Mouse (Mus musculus) cerebellum, adult 9-10 months (tissue): ENCODE results near the gene Pitx1.

Experiments
- DNase-seq: peaks from one replicate; pipeline ENCODE4 v3.0.0; 2022

The Pitx1 gene

DNA sequence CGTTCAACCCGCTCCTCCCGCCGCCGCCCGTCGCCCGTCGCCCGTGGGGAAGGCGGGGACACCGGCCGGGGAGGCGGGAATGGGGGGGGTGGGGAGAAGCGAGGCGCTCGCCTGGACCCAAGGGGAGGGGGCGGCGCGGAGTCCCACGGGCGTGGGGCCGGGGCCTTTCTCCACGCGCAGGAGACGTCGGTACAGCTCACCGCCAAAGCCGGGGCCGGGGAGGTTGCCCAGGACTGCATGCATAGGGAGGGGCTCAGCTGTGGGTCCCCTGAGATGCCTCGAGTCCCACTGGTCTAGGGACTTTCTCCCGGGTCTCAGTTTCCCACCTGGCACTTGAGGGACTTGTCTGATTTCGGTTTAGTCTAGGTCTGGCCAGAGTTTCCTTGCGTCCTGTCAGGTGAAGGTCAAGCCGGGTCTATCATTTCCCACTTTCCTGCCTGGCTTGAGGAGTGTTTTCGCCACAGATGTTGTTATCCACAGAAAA, at the start of gene Pitx1:
TSS of gene Pitx1 (minus strand) at position 51 of the 484 bp plus-strand sequence.
- no peak for DNase-seq

- no peak for DNase-seq
Measured at GRCm38 (mm10) chr13:55881431-55882202, 45.6 kb upstream of the Pitx1 start.

DNA sequence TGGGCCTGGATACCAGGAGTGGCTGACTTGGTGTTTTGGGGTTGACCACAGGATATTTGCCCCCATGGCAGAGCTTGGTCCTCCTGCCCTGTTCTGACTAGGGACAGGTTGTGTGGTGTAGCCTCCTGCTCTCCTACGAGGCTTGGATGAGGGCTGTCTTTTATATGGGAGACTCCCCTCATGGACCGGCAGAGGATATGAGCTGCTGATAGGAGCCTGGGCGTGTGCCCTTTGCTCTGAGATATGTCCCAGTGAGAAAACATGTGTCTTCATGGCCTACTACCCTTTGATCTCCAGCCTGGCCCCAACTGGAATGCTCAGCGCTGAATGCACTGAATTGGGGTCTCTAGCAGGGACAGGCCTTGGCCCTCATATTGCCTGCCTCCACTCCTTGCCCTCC, 42.4 kb upstream of the Pitx1 start:
- DNase-seq = no peak

GRCm38 (mm10) chr13:55871410-55871809, 35.4 kb upstream of the Pitx1 start:
- DNase-seq = no peak

DNA sequence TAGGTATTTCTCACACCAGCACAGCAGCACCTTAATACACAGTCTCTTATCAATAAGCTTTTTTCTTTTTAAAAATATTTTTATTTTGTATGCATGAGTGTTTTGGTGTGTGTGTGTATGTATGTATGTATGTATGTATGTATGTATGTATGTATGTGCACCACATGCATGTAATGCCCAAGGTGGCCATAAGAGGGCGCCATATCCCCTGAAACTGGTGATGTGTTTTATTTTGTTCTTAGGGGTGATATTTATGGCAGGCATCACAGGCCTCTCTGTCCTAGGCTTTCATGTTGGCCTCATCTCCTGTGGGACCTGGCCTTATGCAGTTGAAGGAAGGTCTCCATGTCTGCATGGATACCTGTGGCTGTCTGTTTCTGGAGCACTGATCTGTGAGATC, 34.0 kb upstream of the Pitx1 start:
- DNase-seq = no peak

DNA sequence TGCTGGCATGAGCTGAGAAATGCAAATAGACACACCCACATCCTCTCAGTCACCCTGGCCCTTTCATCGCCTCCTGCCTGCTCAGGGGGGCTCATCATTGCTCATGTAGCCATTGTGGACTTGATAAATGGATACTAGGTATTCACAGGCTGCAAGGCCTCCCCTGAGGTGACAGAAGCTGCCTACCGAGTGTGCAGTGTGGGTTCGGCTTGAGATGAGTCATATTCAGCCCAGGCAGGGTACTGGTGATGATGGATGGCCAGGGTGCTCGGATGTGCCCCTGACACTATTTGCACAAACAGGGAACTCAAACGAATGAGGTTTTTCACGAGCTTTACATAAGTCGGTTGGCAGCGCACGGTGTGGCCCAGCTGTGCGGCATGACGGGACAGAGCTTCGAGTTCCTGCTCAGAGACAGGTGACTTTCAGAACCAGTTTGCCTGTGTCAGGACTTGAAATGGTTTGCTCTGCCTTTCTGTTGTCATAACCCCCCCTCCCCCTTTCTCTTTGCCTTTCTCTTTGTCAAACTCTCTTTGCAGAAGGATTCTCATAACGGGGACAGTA, 31.6 kb upstream of the Pitx1 start:
- no peak for DNase-seq

- no peak for DNase-seq
Measured at GRCm38 (mm10) chr13:55860483-55860882, 24.5 kb upstream of the Pitx1 start.

GRCm38 (mm10) chr13:55858463-55858862, 22.5 kb upstream of the Pitx1 start:
- DNase-seq = no peak

- no peak for DNase-seq
Measured at GRCm38 (mm10) chr13:55855793-55856192, 19.8 kb upstream of the Pitx1 start.

DNA sequence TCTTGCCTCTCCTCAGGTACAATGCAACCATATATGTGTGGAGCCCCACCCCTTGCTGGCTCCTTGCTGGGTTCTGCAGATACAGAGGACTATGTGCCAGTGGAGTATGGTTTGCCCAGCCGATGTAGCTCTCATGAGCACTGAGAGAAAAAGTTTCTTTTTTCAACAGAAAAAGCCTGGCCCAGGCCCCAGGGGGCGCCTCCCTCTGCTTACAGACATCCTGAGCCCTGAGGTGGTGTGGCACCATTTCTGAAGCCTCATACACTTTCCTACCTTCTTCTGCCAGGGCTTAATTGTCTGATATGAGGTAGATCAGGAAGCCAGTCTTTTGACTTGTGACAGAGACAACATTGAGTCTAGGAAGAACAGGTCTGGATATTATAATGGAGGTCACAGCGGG, 16.2 kb upstream of the Pitx1 start:
- DNase-seq = no peak

DNA sequence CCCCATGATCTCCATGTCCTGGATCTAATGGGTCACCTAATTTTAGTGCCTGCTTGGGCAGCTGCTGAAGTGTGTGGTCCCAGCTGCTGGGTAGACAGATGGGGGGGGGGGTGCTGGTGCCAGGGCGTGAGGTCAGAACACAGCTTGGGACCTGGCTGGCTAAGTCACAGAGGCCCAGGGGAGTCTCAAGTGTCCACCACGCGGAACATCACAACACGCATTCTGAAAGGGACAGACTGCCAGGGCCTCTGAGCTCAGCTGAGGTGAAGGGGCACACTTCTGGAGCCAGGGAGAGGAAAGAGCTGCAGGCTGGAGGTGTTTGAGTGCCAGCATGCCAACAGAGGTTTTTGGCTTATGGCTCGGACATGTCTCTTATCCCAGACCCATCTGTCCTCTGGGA, 14.7 kb upstream of the Pitx1 start:
- no peak for DNase-seq

DNA sequence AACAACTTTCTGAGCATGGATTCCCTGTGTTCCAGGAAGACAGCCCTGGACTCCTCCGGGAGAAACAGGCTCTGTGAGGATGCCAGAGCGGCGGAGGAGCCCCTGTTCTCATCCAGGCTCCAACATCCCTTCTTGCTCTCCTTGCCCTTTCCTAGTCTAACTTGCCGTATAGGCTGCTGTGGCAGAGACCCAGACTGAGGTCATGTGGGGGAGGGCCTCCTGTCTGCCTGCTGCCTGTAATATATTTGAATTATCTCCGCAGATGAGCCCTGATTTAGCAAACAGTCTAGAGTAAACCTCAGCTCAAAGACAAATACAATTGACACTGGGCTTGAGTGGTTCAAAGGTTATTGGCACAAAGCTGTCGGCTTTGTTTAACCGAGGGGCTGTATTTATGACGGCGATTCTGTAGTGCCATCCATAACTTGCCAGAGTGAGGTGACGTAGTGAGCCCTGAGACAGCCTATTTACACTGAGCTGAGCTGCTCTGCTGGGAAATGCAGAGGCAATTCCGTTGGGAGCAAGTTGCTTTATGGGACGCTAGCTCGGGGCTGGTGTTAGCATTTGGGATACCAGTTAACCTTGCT, 12.7 kb upstream of the Pitx1 start:
- no peak for DNase-seq

DNA sequence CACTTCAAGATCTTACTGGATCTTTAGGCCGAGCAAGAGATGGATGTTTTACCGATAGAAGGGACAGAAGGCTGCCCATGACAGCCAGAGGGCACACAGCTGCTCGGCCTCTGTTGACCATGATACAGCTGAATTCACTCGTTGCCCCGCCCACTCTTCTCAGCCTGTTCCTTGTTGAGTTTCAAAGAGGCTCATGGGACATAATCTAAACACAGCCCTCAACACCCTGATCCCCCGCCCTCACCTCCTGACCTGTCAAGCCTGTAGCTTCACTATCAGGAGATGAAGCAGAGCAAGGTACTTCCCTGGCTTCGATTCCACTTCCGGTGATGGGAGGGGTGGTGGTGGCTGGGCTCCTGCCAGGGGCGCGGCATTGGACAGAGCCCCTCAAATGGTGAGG, 11.8 kb upstream of the Pitx1 start:
- DNase-seq = no peak

- no peak for DNase-seq
Measured at GRCm38 (mm10) chr13:55843700-55844099, 7.7 kb upstream of the Pitx1 start.

DNA sequence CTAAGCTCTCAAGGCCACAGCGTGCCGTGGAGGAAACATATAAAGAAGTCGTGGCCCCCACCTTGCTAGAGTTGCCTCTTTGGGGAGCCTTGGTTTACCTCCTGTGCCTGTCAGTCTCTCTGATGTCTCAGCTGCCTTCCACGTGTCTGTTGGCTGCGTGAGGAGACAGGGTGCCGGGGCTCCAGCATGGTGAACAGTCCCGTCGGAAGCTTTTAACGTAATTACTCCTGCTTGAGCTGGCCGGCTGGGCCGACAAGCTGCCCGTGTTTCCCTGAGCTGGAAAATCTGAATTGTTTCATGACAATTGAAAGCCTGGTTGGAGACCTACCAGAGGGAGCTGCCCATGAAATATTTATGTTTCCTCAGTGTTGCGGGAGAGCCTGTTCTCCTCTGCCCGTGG, 4.2 kb upstream of the Pitx1 start:
- DNase-seq = no peak

GRCm38 (mm10) chr13:55836786-55837780, 1.1 kb upstream of the Pitx1 start:
- DNase-seq = no peak

- DNase-seq = no peak
Measured at GRCm38 (mm10) chr13:55835548-55836097, 369 bp downstream of the Pitx1 start.

GRCm38 (mm10) chr13:55834667-55835066, 1.3 kb downstream of the Pitx1 start:
- no peak for DNase-seq

DNA sequence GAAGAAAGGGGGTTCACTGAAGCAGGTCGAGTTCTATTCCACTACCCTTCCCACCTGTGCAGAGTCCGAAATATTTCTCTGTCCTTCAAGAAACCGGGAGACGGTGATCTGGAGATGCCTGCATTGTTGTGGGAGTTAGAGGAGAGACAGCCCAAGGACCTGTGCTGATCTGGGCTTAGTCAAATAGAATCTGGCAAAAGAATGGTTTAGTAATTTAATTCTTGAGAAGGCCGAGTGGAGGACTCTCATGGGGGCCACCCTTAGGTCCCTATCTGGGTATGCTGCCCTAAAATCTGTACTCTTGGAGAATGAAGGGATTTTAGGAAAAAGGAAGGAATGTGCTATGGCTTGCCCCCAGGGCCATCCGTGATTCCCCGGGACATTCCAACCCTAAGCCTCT, 2.1 kb downstream of the Pitx1 start:
- no peak for DNase-seq

DNA sequence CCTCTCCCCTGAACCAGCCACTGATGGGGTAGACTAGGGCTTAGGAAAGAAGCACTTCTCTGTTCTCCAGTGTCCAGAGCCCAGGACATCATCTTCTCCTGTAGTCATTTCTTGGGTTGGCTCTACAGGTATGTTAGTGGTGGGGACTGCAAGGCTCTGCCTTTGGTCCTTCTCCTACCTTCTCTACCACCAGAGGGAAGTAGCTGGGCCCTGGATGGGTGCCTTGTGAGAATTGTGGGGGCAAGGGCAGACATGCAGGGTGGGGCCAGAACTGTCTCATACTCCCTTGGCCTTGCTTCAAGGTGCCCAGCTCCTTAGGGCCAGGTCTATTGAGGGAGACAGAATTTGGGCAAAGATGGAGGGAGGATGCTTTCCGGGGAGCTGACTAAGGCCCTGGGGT, 3.4 kb downstream of the Pitx1 start:
- no peak for DNase-seq

DNA sequence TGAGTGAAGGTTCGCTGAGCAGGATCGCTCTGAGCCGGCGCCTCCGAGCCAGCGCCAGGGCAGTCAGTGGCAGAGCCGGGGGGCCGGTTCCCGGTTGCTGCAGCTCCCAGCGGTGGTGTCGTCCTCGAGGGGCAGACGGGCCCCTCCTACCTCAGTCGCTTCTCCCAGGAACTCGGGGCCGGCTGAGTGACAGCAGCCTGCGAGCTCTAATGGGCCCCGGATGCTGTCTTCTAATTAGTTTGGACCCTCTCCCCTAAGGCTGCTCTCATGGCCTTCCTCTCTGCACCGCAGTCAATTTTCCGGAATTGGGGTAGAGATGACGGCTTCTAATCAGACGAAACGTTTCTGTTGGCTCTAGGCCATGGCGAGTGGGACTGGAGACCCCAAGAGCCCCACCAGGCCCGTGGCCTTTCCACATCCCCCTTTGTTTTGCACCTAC, 4.3 kb downstream of the Pitx1 start:
- no peak for DNase-seq

DNA sequence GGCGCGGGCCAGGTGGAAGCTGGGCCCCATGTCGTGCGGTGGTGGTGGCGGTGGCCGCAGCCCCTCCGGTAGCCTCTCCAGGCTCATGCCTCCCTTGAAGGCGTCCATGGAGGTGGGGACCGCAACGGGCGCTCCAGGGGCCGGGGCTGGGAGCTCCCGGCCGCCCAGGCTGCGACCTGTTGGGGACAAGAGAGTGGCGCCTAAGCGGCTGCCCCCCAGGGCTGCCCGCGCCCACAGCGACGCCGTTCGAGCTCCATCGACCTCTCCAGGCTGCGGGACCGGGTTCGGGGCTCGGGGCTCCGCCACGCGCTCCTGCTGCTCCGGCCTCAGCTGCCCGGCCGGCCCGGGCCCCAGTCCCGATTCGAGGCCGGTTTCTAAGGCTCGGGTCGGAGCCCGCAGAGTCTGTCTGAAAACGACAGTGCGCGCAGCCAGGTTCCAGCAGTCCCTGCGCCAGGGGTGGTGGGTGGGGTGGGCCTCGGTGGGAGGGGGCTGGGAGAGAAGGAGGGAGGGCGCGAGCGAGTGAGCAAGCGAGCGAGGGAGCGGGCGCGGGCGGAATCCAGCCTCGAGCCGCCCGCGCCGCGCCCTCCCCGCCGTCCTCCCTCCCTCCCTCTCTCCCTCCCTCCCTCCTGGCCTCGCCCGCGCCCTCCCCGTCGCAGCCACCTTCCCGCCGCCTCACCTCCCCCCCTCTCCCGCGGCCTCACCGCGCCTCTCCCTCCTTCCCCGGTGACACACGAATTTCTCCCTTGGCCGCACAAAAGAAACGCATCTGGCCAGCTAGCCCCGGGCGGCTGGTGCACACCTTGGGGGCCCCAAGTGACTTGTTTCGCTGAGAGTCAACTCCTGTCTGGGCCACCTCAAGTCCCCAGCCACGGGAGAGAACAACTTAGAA, 4.9 kb downstream of the Pitx1 start:
- DNase-seq = no peak
